Mouse (Mus musculus) hindbrain, embryonic 11.5 days (tissue): ENCODE results near the gene Nrxn3. TPM values are rescaled to one million over a fixed set of nuclear protein-coding genes. Genes with fewer than 3 reads are reported as not detected.

ENCODE experiments used
- ATAC-seq: fragments of 200-750 bp; cut with Nextera tagmentation; 2 replicates; pipeline ENCODE4 v1.8.0; 2017; ENCODE audit warnings: mild to moderate bottlenecking, moderate TSS enrichment, moderate library complexity; ENCODE audit not compliant: low FRiP score
- DNase-seq: peaks from one replicate; pipeline ENCODE4 v3.0.0-alpha.2; 2015; ENCODE audit warnings: low spot score
- H3K27ac ChIP-seq: fragments of 300-500 bp; sonication (generic); 2 replicates; pipeline ENCODE4 v1.5.1; 2014; ENCODE audit warnings: mild to moderate bottlenecking, low read depth, low read length
- H3K27me3 ChIP-seq: fragments of 300-500 bp; sonication (generic); 2 replicates; pipeline ENCODE4 v1.6.1; 2014; ENCODE audit warnings: mild to moderate bottlenecking, low read length, moderate library complexity, mixed read lengths; ENCODE audit not compliant: control insufficient read depth, insufficient read depth
- H3K36me3 ChIP-seq: fragments of 300-500 bp; sonication (generic); 2 replicates; pipeline ENCODE4 v1.6.1; 2014; ENCODE audit warnings: mild to moderate bottlenecking, low read length, moderate library complexity, mixed read lengths; ENCODE audit not compliant: control insufficient read depth, insufficient read depth
- H3K4me1 ChIP-seq: fragments of 300-500 bp; sonication (generic); replicated peaks from 2 replicates; pipeline ENCODE4 v1.6.1; 2014; ENCODE audit warnings: low read length, mixed read lengths; ENCODE audit not compliant: control insufficient read depth, insufficient read depth
- H3K4me2 ChIP-seq: fragments of 300-500 bp; sonication (generic); replicated peaks from 2 replicates; pipeline ENCODE4 v1.6.1; 2014; ENCODE audit warnings: mild to moderate bottlenecking, low read depth, low read length
- H3K4me3 ChIP-seq: fragments of 300-500 bp; sonication (generic); 2 replicates; pipeline ENCODE4 v1.5.1; 2014; ENCODE audit warnings: low read depth, low read length
- H3K9ac ChIP-seq: fragments of 300-500 bp; sonication (generic); 2 replicates; pipeline ENCODE4 v1.6.1; 2014; ENCODE audit warnings: low read depth, low read length
- H3K9me3 ChIP-seq: fragments of 300-500 bp; sonication (generic); 2 replicates; pipeline ENCODE4 v1.6.1; 2016; ENCODE audit warnings: low read length; ENCODE audit not compliant: control insufficient read depth
- WGBS: fragments of 180-500 bp; shearing (Covaris S2); extraction: QIAGEN DNeasy Blood & Tissue Kit; methylation state at CpG from one replicate; pipeline ENCODE4 v1.1.7; 2014; 5-methylcytosine and 5-hydroxymethylcytosine counted together
- polyA plus RNA-seq: library from polyadenylated mRNA; unstranded; fragments of >200 nt; fragmentation: Nextera tagmentation; extraction: Ambion mirVana; gene quantifications from 2 replicates; pipeline ENCODE4 v1.2.1, GENCODE M21; 2014

Nrxn3 gene
- polyA plus RNA-seq, 1 experiment from 2014 or later = 52.4 TPM

GRCm38 (mm10) chr12:88830851-88831250 lies 108.2 kb downstream of the Nrxn3 start:
- H3K9me3 ChIP-seq = no peaks in the 10 kb centered on the region
- H3K4me3 ChIP-seq = no peak overlapping the region
- DNase-seq = no peak
- 87% methylated on average over 1 of the region's 1 CpGs for WGBS
- H3K27me3 ChIP-seq = no peaks in the 10 kb centered on the region
- H3K4me1 ChIP-seq = peaks cover under 1% of the 10 kb centered on the region; the same call in 1 of the 2 replicates
- no peak overlapping the region for H3K9ac ChIP-seq
- ATAC-seq = no peak
- H3K36me3 ChIP-seq = no peaks in the 10 kb centered on the region
- no peak overlapping the region for H3K4me2 ChIP-seq
- no peak overlapping the region for H3K27ac ChIP-seq

GRCm38 (mm10) chr12:88835821-88836220 lies 113.1 kb downstream of the Nrxn3 start:
- Histone ChIP-seq H3K36me3 (no peaks in the 10 kb centered on the region), H3K9ac (no peak overlapping the region), H3K9me3 (no peaks in the 10 kb centered on the region), H3K4me1 (peaks cover 2% of the 10 kb centered on the region; the same call in 1 of the 2 replicates), H3K27me3 (no peaks in the 10 kb centered on the region), H3K4me2 (no peak overlapping the region), H3K4me3 (no peak overlapping the region), H3K27ac (no peak overlapping the region)
- DNase-seq = peak; percentile 49
- peak; percentile 84 for ATAC-seq
- WGBS = 24% methylated on average over 2 of the region's 2 CpGs

GRCm38 (mm10) chr12:88839724-88840123 lies 117.0 kb downstream of the Nrxn3 start:
- ATAC-seq (no peak), DNase-seq (no peak)
- H3K9me3 ChIP-seq = no peaks in the 10 kb centered on the region
- H3K9ac ChIP-seq = no peak overlapping the region
- no peak overlapping the region for H3K4me2 ChIP-seq
- H3K36me3 ChIP-seq = no peaks in the 10 kb centered on the region
- WGBS = 92% methylated on average over 7 of the region's 7 CpGs
- no peaks in the 10 kb centered on the region for H3K27me3 ChIP-seq
- H3K4me3 ChIP-seq = no peak overlapping the region
- no peak overlapping the region for H3K27ac ChIP-seq
- peaks cover 2% of the 10 kb centered on the region; the same call in 1 of the 2 replicates for H3K4me1 ChIP-seq

- no peak overlapping the region for H3K9ac ChIP-seq
- H3K4me2 ChIP-seq = no peak overlapping the region
- no peaks in the 10 kb centered on the region for H3K36me3 ChIP-seq
- WGBS = 91% methylated on average over 6 of the region's 6 CpGs
- H3K9me3 ChIP-seq = no peaks in the 10 kb centered on the region
- no peak for ATAC-seq
- no peaks in the 10 kb centered on the region for H3K27me3 ChIP-seq
- no peak overlapping the region for H3K27ac ChIP-seq
- no peaks in the 10 kb centered on the region for H3K4me1 ChIP-seq
- no peak for DNase-seq
- H3K4me3 ChIP-seq = no peak overlapping the region
Observed at GRCm38 (mm10) chr12:88841350-88841749, 118.7 kb downstream of the Nrxn3 start.

- no peak overlapping the region for H3K9ac ChIP-seq
- H3K27ac ChIP-seq = no peak overlapping the region
- ATAC-seq = peak; percentile 90
- H3K4me1 ChIP-seq = no peaks in the 10 kb centered on the region
- no peaks in the 10 kb centered on the region for H3K9me3 ChIP-seq
- H3K36me3 ChIP-seq = no peaks in the 10 kb centered on the region
- peak; percentile 60 for DNase-seq
- no peak overlapping the region for H3K4me2 ChIP-seq
- H3K27me3 ChIP-seq = no peaks in the 10 kb centered on the region
- no peak overlapping the region for H3K4me3 ChIP-seq
- WGBS = 35% methylated on average over 6 of the region's 6 CpGs
Observed at GRCm38 (mm10) chr12:88850400-88851179, 127.9 kb downstream of the Nrxn3 start.

GRCm38 (mm10) chr12:88854039-88854438 lies 131.4 kb downstream of the Nrxn3 start:
- no peak overlapping the region for H3K4me3 ChIP-seq
- H3K9ac ChIP-seq = no peak overlapping the region
- no peaks in the 10 kb centered on the region for H3K27me3 ChIP-seq
- no peak overlapping the region for H3K27ac ChIP-seq
- no peak for ATAC-seq
- no peak overlapping the region for H3K4me2 ChIP-seq
- H3K9me3 ChIP-seq = no peaks in the 10 kb centered on the region
- WGBS = 91% methylated on average over 4 of the region's 4 CpGs
- DNase-seq = no peak
- H3K4me1 ChIP-seq = no peaks in the 10 kb centered on the region
- no peaks in the 10 kb centered on the region for H3K36me3 ChIP-seq

GRCm38 (mm10) chr12:88857701-88858100 lies 135.0 kb downstream of the Nrxn3 start:
- Histone ChIP-seq H3K4me1 (no peaks in the 10 kb centered on the region), H3K4me3 (no peak overlapping the region), H3K36me3 (no peaks in the 10 kb centered on the region), H3K9ac (no peak overlapping the region), H3K27me3 (no peaks in the 10 kb centered on the region), H3K9me3 (no peaks in the 10 kb centered on the region), H3K4me2 (no peak overlapping the region), H3K27ac (no peak overlapping the region)
- no peak for DNase-seq
- no peak for ATAC-seq
- 85% methylated on average over 2 of the region's 2 CpGs for WGBS

- peak; percentile 76 for ATAC-seq
- peak overlapping the region; percentile 36; the same call in 1 of the 2 replicates for H3K27ac ChIP-seq
- 48% methylated on average over 6 of the region's 6 CpGs for WGBS
Observed at GRCm38 (mm10) chr12:88859456-88860345, 137.0 kb downstream of the Nrxn3 start.

More at GRCm38 (mm10) chr12:88859456-88860345, 137.0 kb downstream of the Nrxn3 start:
- H3K4me3 ChIP-seq = no peak overlapping the region
- H3K36me3 ChIP-seq = no peaks in the 10 kb centered on the region
- H3K9me3 ChIP-seq = no peaks in the 10 kb centered on the region
- H3K4me2 ChIP-seq = no peak overlapping the region
- H3K9ac ChIP-seq = no peak overlapping the region
- no peaks in the 10 kb centered on the region for H3K4me1 ChIP-seq
- no peaks in the 10 kb centered on the region for H3K27me3 ChIP-seq
- peak; percentile 28 for DNase-seq
